Mouse (Mus musculus): ENCODE data around the gene Ccl1. TPM values are rescaled to one million over a fixed set of nuclear protein-coding genes. Genes with fewer than 3 reads are reported as not detected.

Ccl1 gene
- total RNA-seq (2014; rRNA removed) (not detected in 2 replicates), polyA plus RNA-seq (2015; fragmentation: Nextera tagmentation; extraction: Ambion mirVana) (0.39 TPM in 1 of 2 replicates, not detected in the other)

DNA sequence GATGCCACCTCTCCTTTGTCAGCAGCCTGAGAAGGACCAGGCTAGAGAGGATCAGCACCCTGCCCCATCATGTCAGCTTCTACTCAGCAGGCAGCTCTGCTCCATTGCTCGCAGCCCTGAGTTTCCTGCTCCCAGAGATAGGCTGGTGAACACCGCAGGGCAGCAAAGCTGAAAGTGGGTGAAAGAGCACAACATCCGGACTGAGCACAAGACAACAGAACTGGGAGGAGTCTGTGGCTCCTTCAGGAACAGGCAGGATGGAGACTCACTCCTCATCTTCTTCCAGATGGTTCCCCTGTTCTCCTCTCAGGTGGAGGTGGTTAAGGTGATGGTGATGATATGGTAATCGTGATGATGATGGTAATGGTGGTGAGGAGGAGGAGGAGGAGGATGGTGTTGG lies at the start of gene Ccl1:
Ccl1 (minus strand) TSS at position 101 of the 400 bp plus-strand sequence.
- Histone ChIP-seq H3K4me3 (ENCODE audit: low read length) (no peak within 1 kb of the TSS), H3K4me2 (ENCODE audit: low read depth, low read length) (no peak within 1 kb of the TSS), H3K27ac (no peak within 1 kb of the TSS), H3K27me3 (ENCODE audit: insufficient read depth, low read length) (no peaks in the 10 kb centered on the region), H3K9me3 (ENCODE audit: low read length) (no peaks in the 10 kb centered on the region), H3K4me1 (ENCODE audit: insufficient read depth, low read length) (peaks cover 5% of the 10 kb centered on the region; the same call in 1 of the 2 replicates), H3K36me3 (ENCODE audit: insufficient read depth, low read length) (no peaks in the 10 kb centered on the region), H3K9ac (replicated peaks; ENCODE audit: low read length) (no peak within 1 kb of the TSS)
- TF ChIP-seq CTCF (IDR thresholded peaks at IDR 0.05; ENCODE audit: low read depth), result no peak
- 75% methylated on average over 4 of the region's 4 CpGs for WGBS
- no peak for ATAC-seq
- DNase-seq (ENCODE audit: low spot score), result no peak

DNA sequence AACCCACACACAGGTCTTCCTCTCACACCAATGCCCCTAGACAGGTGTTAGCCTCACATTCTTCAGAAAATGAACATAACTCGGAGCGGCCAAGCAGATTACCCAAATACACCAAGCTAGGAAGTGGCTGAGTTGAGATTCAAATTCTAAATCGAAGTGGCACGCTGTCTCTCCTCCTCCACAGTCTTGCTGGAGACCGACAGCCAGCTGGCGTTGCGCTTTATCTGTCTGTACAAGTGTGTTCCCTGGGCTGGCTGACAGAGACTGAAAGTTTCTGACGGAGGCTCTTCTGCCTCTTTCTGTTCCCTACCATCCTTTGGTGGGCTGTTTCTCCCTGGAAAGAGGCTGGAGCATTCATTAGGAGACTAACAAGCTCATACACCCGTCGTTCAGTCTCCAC lies 45.5 kb upstream of the Ccl1 start:
- no peaks in the 10 kb centered on the region for H3K36me3 ChIP-seq (ENCODE audit: insufficient read depth, low read length)
- WGBS, result 84% methylated on average over 10 of the region's 10 CpGs
- H3K4me1 ChIP-seq (ENCODE audit: insufficient read depth, low read length), result no peaks in the 10 kb centered on the region
- no peak for DNase-seq (ENCODE audit: low spot score)
- no peak for TF ChIP-seq CTCF (IDR thresholded peaks at IDR 0.05; ENCODE audit: low read depth)
- no peaks in the 10 kb centered on the region for H3K9me3 ChIP-seq (ENCODE audit: low read length)
- H3K27me3 ChIP-seq (ENCODE audit: insufficient read depth, low read length), result no peaks in the 10 kb centered on the region
- no peak overlapping the region for H3K9ac ChIP-seq (replicated peaks; ENCODE audit: low read length)
- H3K4me2 ChIP-seq (ENCODE audit: low read depth, low read length), result no peak overlapping the region
- no peak for ATAC-seq
- no peak overlapping the region for H3K27ac ChIP-seq
- H3K4me3 ChIP-seq (ENCODE audit: low read length), result no peak overlapping the region

DNA sequence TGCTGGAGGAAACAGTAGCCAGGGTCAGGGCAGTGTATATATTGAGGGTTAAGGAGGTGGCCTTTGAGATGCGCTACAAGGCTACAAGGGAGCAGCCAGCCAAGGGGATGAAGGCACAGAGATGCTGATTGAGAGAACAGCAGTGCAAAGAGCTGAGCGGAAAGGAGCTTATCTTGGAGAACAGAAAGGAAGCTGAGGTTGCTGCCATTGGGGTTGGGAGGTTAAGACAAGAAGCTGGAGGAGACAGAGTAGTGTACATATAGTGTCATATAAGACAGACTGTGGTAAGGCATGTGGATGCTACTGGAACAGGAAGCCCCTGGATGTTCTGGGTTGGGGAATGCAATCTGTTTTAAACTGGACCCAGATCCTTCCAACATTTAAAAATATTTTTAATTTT lies 35.4 kb upstream of the Ccl1 start:
- Histone ChIP-seq H3K4me2 (ENCODE audit: low read depth, low read length) (no peak overlapping the region), H3K27me3 (ENCODE audit: insufficient read depth, low read length) (no peaks in the 10 kb centered on the region), H3K4me1 (ENCODE audit: insufficient read depth, low read length) (peaks cover 3% of the 10 kb centered on the region; the same call in 1 of the 2 replicates), H3K9me3 (ENCODE audit: low read length) (no peaks in the 10 kb centered on the region), H3K9ac (replicated peaks; ENCODE audit: low read length) (no peak overlapping the region), H3K36me3 (ENCODE audit: insufficient read depth, low read length) (no peaks in the 10 kb centered on the region), H3K4me3 (ENCODE audit: low read length) (no peak overlapping the region), H3K27ac (peak overlapping the region; percentile 27; the same call in 1 of the 2 replicates)
- DNase-seq (ENCODE audit: low spot score) (no peak), ATAC-seq (no peak)
- TF ChIP-seq CTCF (IDR thresholded peaks at IDR 0.05; ENCODE audit: low read depth), result no peak
- WGBS, result 60% methylated on average over 2 of the region's 2 CpGs

DNA sequence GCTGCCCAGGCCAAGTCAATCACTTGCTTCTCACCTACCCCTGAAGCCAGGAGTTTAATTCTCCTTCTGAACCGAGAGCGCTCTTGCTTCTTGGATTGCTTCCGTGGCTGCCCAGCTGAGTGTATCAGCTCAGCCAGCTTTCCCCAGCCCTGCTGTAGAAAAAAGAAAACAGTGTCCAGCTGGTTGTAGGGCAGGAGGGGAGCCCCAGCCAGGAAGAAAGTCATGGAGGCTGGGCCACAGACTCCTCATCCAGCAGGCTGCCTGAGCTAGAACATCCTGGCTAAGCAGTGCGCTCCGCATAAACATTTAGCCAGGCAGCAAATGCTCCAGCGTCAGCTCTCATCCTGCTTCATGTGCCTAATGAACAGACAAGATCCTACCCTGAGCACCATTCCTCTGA lies 34.9 kb upstream of the Ccl1 start:
- Histone ChIP-seq H3K4me3 (ENCODE audit: low read length) (no peak overlapping the region), H3K27me3 (ENCODE audit: insufficient read depth, low read length) (no peaks in the 10 kb centered on the region), H3K36me3 (ENCODE audit: insufficient read depth, low read length) (no peaks in the 10 kb centered on the region), H3K27ac (peak overlapping the region; percentile 27; the same call in 1 of the 2 replicates), H3K9ac (replicated peaks; ENCODE audit: low read length) (no peak overlapping the region), H3K4me1 (ENCODE audit: insufficient read depth, low read length) (no peaks in the 10 kb centered on the region), H3K4me2 (ENCODE audit: low read depth, low read length) (no peak overlapping the region), H3K9me3 (ENCODE audit: low read length) (no peaks in the 10 kb centered on the region)
- ATAC-seq (no peak), DNase-seq (ENCODE audit: low spot score) (peak; percentile 13)
- 27% methylated on average over 6 of the region's 6 CpGs for WGBS
- no peak for TF ChIP-seq CTCF (IDR thresholded peaks at IDR 0.05; ENCODE audit: low read depth)

DNA sequence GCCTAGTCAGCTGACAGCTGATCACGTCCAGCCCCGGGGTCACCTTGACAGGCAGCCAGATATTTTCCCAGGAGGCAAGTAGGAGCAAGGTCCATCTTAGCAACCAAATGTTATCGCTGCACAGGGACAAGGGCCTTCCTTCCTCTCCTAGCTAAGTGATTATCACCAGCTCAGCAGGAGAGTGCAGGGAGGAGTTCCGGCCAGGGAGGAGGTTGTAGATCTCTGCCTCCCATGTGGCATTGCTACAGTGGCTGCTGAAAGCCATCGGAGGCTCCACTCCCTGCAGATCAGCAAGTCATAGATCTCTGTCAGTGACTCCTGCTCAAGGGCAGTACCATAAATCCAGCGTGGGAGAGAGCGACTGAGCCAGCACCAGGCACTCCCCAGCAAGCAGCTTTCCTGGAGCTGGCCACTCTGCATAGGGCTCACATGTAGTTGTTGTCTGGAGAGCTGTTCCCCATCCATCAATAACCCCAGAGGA lies 34.5 kb upstream of the Ccl1 start:
- no peak overlapping the region for H3K9ac ChIP-seq (replicated peaks; ENCODE audit: low read length)
- no peaks in the 10 kb centered on the region for H3K36me3 ChIP-seq (ENCODE audit: insufficient read depth, low read length)
- H3K9me3 ChIP-seq (ENCODE audit: low read length), result no peaks in the 10 kb centered on the region
- H3K4me2 ChIP-seq (ENCODE audit: low read depth, low read length), result no peak overlapping the region
- no peaks in the 10 kb centered on the region for H3K4me1 ChIP-seq (ENCODE audit: insufficient read depth, low read length)
- H3K27me3 ChIP-seq (ENCODE audit: insufficient read depth, low read length), result no peaks in the 10 kb centered on the region
- no peak overlapping the region for H3K4me3 ChIP-seq (ENCODE audit: low read length)
- no peak for TF ChIP-seq CTCF (IDR thresholded peaks at IDR 0.05; ENCODE audit: low read depth)
- peak overlapping the region; percentile 27; the same call in 1 of the 2 replicates for H3K27ac ChIP-seq
- DNase-seq (ENCODE audit: low spot score) (peak; percentile 23), ATAC-seq (peak; percentile 43; the same call in 1 of the 2 replicates)
- 22% methylated on average over 7 of the region's 7 CpGs for WGBS

DNA sequence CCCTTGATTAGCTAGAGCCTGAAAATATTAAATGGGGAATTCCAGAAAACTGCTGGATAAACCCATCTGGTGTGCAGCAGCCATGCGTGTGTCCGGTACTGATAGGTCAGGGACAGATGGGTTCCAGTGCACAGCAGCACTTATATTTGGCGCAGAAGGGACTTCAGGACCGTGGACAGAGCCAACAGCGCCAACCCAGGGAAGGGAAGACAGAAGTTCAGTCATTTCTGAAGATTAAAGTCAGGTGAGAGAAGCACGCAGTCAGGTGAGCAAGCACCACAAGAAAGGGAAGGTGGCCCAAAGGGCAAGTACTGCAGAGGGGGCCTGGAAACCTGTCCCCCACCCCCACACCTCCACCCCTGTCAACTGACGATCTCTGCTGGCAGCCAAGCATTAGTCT lies 7.7 kb upstream of the Ccl1 start:
- no peak overlapping the region for H3K27ac ChIP-seq
- WGBS, result 57% methylated on average over 7 of the region's 7 CpGs
- peak; percentile 17 for DNase-seq (ENCODE audit: low spot score)
- no peaks in the 10 kb centered on the region for H3K9me3 ChIP-seq (ENCODE audit: low read length)
- H3K27me3 ChIP-seq (ENCODE audit: insufficient read depth, low read length), result no peaks in the 10 kb centered on the region
- no peak for TF ChIP-seq CTCF (IDR thresholded peaks at IDR 0.05; ENCODE audit: low read depth)
- no peak for ATAC-seq
- no peak overlapping the region for H3K4me3 ChIP-seq (ENCODE audit: low read length)
- H3K4me2 ChIP-seq (ENCODE audit: low read depth, low read length), result no peak overlapping the region
- no peaks in the 10 kb centered on the region for H3K36me3 ChIP-seq (ENCODE audit: insufficient read depth, low read length)
- peaks cover 5% of the 10 kb centered on the region; the same call in 1 of the 2 replicates for H3K4me1 ChIP-seq (ENCODE audit: insufficient read depth, low read length)
- no peak overlapping the region for H3K9ac ChIP-seq (replicated peaks; ENCODE audit: low read length)

DNA sequence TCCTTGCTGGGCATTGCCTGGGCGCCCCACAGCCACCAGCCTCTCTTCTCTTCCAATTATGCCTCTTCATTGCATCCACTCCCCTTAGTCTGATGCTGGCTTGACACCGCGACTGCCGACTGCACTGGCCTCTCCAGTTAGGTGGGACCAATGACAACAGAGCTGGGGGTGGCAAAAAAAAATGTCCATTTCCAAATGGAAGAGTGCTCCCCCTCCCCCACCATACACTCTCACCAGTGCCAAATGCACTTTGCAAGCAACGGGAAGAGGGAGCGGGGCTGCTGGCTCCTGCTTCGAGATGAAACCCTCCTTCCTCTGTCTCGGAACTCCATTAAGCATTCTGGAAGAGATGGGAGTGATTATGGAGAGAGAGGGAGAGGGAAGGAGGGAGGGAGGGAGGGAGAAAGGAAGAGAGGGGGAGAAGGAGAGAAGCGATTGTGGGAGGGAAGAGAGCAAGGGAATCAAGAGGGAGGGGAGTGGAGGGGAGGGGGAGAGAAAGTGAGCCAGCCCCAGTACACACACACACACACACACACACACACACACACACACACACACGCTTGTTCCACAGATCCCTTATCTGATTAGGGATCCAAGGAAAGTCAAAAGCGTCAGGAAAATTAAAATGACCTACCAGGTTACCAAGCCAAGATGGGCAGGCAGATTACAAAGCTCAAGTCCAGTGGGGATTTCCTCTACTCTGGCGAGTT lies 5.0 kb upstream of the Ccl1 start:
- H3K27me3 ChIP-seq (ENCODE audit: insufficient read depth, low read length), result no peaks in the 10 kb centered on the region
- peak overlapping the region; percentile 23; the same call in 1 of the 2 replicates for H3K9ac ChIP-seq (replicated peaks; ENCODE audit: low read length)
- ATAC-seq (peak; percentile 78), DNase-seq (ENCODE audit: low spot score) (peak; percentile 74)
- H3K27ac ChIP-seq, result peak overlapping the region; percentile 23; the same call in 1 of the 2 replicates
- WGBS, result 13% methylated on average over 12 of the region's 12 CpGs
- no peaks in the 10 kb centered on the region for H3K36me3 ChIP-seq (ENCODE audit: insufficient read depth, low read length)
- TF ChIP-seq CTCF (IDR thresholded peaks at IDR 0.05; ENCODE audit: low read depth), result no peak
- H3K9me3 ChIP-seq (ENCODE audit: low read length), result no peaks in the 10 kb centered on the region
- H3K4me1 ChIP-seq (ENCODE audit: insufficient read depth, low read length), result peaks cover 5% of the 10 kb centered on the region; the same call in 1 of the 2 replicates
- peak overlapping the region; percentile 35 for H3K4me2 ChIP-seq (ENCODE audit: low read depth, low read length)
- H3K4me3 ChIP-seq (ENCODE audit: low read length), result no peak overlapping the region
